Mouse (Mus musculus): ENCODE measurements around the gene Brs3.

The Brs3 gene

GRCm38 (mm10) chrX:57042774-57043173, at the start of gene Brs3:
TSS of gene Brs3 (plus strand) at chrX:57043074.
- no peak for DNase-seq (ENCODE audit: low spot score)

DNA sequence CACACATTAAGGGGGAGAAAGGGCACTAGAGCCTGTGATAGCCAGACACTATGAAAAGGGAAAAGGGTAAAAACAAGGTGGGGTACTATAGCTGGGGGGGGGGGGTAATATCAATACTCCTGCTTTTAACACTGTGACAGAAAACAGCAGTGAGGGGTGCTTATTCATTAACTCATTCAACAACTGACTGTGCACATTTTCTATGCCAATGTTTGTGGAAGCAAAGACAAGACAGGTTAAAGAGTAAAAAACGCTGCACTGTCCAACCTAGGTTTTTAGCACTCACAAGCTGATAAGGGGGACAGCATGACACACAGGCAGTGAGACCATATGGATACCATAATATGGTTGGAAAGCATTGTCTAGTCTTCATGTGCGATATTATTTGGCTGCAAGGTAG, 30.0 kb upstream of the Brs3 start:
- DNase-seq (ENCODE audit: low spot score) = no peak

DNA sequence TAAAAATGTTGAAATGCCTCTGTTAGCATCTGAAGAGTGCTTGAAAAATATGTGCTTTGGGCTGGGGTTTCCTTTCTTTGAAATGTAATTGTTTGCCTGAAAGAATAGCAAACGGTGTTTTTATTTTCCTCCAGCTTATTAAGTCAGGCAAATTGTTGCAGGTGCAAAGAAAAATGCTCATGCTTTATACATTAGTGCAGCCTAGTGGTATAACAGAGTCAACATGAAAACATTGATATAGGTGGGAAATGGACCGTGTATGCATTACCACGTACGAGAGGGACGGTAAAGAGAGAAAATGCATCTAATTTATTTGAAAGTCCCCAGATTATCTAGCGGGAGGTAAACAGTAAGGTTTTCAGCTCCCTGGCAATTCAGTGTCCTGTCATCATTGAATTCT, 995 bp downstream of the Brs3 start:
- no peak for DNase-seq (ENCODE audit: low spot score)

GRCm38 (mm10) chrX:57052848-57053173, 9.9 kb downstream of the Brs3 start:
- DNase-seq (ENCODE audit: low spot score) = no peak

DNA sequence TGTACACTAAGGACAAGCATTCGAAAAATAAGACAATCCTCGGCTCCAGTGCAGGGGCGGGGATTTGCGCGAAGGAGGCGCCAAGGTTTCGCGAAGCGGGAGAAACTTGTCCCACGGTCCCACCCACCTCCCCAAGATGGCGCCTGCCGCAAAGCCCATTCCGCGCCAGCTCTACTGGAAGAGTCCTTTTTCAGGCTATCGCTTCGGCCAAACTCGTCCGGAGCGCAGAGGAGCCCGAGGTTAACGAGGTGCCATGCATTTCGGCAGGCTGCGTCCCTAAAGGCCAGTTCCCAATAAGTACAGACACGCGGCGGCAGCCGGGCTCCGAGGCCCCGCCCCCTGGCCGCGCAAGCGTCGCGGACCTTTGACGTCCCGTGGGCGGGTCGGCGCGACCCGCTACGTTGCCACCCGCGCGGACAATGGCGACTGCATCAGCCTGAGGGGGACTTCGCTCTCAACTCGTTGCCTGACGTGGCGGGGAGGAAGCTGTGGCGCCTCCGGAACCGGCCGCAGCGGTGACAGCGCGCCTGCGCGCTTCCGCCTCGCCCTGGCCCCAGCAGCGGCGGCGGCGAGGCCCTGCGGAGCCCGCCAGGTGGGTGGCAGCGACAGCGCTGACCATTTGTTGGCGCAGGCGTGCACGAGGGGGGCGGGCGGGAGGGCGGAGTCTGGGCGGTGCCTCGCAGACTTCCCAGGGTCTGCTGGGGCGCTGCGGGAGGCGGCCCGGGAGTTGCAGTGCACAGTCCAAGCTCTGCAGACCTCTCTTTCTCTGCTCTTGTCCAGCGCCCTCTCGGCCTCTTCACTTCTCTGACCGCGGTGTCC, 10.5 kb downstream of the Brs3 start, which contains the start of gene Htatsf1:
Htatsf1 (plus strand) TSS at position 410 of the 819 bp plus-strand sequence.
- peak; percentile 77 for DNase-seq (ENCODE audit: low spot score)

- DNase-seq (ENCODE audit: low spot score) = no peak
Observed at GRCm38 (mm10) chrX:57053993-57054385, 11.1 kb downstream of the Brs3 start.

- DNase-seq (ENCODE audit: low spot score) = no peak
Observed at GRCm38 (mm10) chrX:57081496-57081895, 38.6 kb downstream of the Brs3 start.

DNA sequence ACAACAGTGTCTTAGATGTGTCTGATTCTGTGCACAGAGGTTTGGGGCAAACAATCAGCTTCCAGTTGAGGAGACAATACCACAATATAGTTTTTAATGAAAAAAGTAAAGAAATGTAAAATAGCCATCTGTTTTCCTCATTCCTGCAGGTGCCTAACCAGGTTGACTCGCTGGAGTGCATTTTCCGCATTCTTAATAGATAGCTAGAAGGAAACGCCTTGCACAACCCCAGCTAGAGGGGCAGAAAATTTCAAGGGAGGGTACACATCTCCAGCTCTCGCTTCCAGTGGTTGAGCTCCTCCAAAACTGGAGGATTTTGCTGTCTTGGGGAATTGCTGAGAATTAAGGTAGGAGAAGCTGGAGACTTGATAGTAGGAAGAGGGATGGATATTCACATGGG, 44.9 kb downstream of the Brs3 start, which contains the start of gene Vgll1:
Vgll1 (plus strand) TSS at position 301 of the 400 bp plus-strand sequence.
- no peak for DNase-seq (ENCODE audit: low spot score)

All from embryo, embryonic 10.5 days (tissue).